Mouse (Mus musculus): ENCODE data around the gene Zcchc4. TPM values are rescaled to one million over a fixed set of nuclear protein-coding genes. Genes with fewer than 3 reads are reported as not detected.
A peak's percentile ranks its signal among the peaks of the same experiment; 100 is the strongest.

Zcchc4 gene
- polyA plus RNA-seq, 1 experiment from 2014 or later = 11.5 TPM

- DNase-seq (ENCODE audit: low spot score) = no peak
Measured at GRCm38 (mm10) chr5:52871461-52871860, 96.3 kb downstream of the Zcchc4 start.

- peak; percentile 15 for DNase-seq (ENCODE audit: low spot score)
Measured at GRCm38 (mm10) chr5:52871986-52872385, 96.8 kb downstream of the Zcchc4 start.

Other genes with a start within 250 kb of the Zcchc4 start
- 2.4 TPM in 2 replicates for gene Lgi2, start 208.9 kb upstream of the Zcchc4 start, polyA plus RNA-seq (2015; fragmentation: Nextera tagmentation; extraction: Ambion mirVana)
- 6.6 and 8.1 TPM in 2 replicates for gene Sepsecs, start 105.7 kb upstream of the Zcchc4 start, polyA plus RNA-seq (2015; fragmentation: Nextera tagmentation; extraction: Ambion mirVana)
- gene Pi4k2b, start 33.8 kb upstream of the Zcchc4 start, polyA plus RNA-seq (2015; fragmentation: Nextera tagmentation; extraction: Ambion mirVana) = 10.4 and 11.4 TPM in 2 replicates
- gene Anapc4, start 58.6 kb downstream of the Zcchc4 start, polyA plus RNA-seq (2015; fragmentation: Nextera tagmentation; extraction: Ambion mirVana) = 62.5 and 64.7 TPM in 2 replicates